Mouse (Mus musculus) embryonic facial prominence, embryonic 14.5 days (tissue): Measurements from ENCODE around the gene Ankrd26. TPM values are rescaled to one million over a fixed set of nuclear protein-coding genes. Genes with fewer than 3 reads are reported as not detected.

Source experiments
- ATAC-seq: fragments of 200-750 bp; cut with Nextera tagmentation; 2 replicates; pipeline ENCODE4 v1.8.0; 2017; ENCODE audit warnings: low read depth, moderate number of reproducible peaks, moderate TSS enrichment
- DNase-seq: peaks from one replicate; pipeline ENCODE4 v3.0.0-alpha.2; 2015; ENCODE audit warnings: low spot score
- H3K27ac ChIP-seq: fragments of 300-500 bp; sonication (generic); replicated peaks from 2 replicates; pipeline ENCODE4 v1.5.1; 2014; ENCODE audit warnings: low read depth, mild to moderate bottlenecking, low read length, moderate library complexity
- H3K27me3 ChIP-seq: fragments of 300-500 bp; sonication (generic); replicated peaks from 2 replicates; pipeline ENCODE4 v1.6.1; 2014; ENCODE audit warnings: low read length; ENCODE audit not compliant: control insufficient read depth, insufficient read depth
- H3K36me3 ChIP-seq: fragments of 300-500 bp; sonication (generic); 2 replicates; pipeline ENCODE4 v1.6.1; 2014; ENCODE audit warnings: low read length, mixed read lengths; ENCODE audit not compliant: control insufficient read depth, insufficient read depth
- H3K4me1 ChIP-seq: fragments of 300-500 bp; sonication (generic); 2 replicates; pipeline ENCODE4 v1.6.1; 2014; ENCODE audit warnings: antibody characterized with exemption, low read length; ENCODE audit not compliant: control insufficient read depth, insufficient read depth
- H3K4me2 ChIP-seq: fragments of 300-500 bp; sonication (generic); 2 replicates; pipeline ENCODE4 v1.6.1; 2014; ENCODE audit warnings: low read depth, mild to moderate bottlenecking, low read length, moderate library complexity, mixed read lengths
- H3K4me3 ChIP-seq: fragments of 300-500 bp; sonication (generic); 2 replicates; pipeline ENCODE4 v1.5.1; 2014; ENCODE audit warnings: low read depth, mild to moderate bottlenecking, low read length
- H3K9ac ChIP-seq: fragments of 300-500 bp; sonication (generic); 2 replicates; pipeline ENCODE4 v1.6.1; 2014; ENCODE audit warnings: low read depth, mild to moderate bottlenecking, low read length, moderate library complexity, mixed read lengths
- H3K9me3 ChIP-seq: fragments of 300-500 bp; sonication (generic); 2 replicates; pipeline ENCODE4 v1.6.1; 2016; ENCODE audit warnings: low read length; ENCODE audit not compliant: control insufficient read depth
- WGBS: fragments of 180-500 bp; shearing (Covaris S2); extraction: QIAGEN DNeasy Blood & Tissue Kit; methylation state at CpG from one replicate; pipeline ENCODE4 v1.1.7; 2014; 5-methylcytosine and 5-hydroxymethylcytosine counted together
- polyA plus RNA-seq: library from polyadenylated mRNA; unstranded; fragments of >200 nt; fragmentation: Nextera tagmentation; extraction: Ambion mirVana; gene quantifications from 2 replicates; pipeline ENCODE4 v1.2.1, GENCODE M21; 2014

Gene Ankrd26
- polyA plus RNA-seq, 1 experiment from 2014 or later: 9.9 TPM

- no peaks in the 10 kb centered on the region for H3K9me3 ChIP-seq
- 0 out of 2 replicates have a peak, but pooled peaks cover 8% of the 10 kb centered on the region for H3K4me1 ChIP-seq
- under 1% methylated on average over 40 of the region's 43 CpGs for WGBS
- H3K27ac ChIP-seq: peak within 1 kb of the TSS; percentile 96
- peak; percentile 94 for DNase-seq
- H3K4me3 ChIP-seq: peak within 1 kb of the TSS; percentile 73
- no peaks in the 10 kb centered on the region for H3K27me3 ChIP-seq
- H3K36me3 ChIP-seq: peaks cover 20% of the 10 kb centered on the region; the same call in 1 of the 2 replicates
- ATAC-seq: peak; percentile 97
- peak within 1 kb of the TSS; percentile 89 for H3K9ac ChIP-seq
- H3K4me2 ChIP-seq: peak within 1 kb of the TSS; percentile 74
Observed at GRCm38 (mm10) chr6:118455042-118455631, 106.9 kb downstream of the Ankrd26 start, which contains the start of gene Zfp248. Gene Zfp248 (minus strand): TSS chr6:118455528.

GRCm38 (mm10) chr6:118454452-118454851 lies 107.6 kb downstream of the Ankrd26 start:
- no peaks in the 10 kb centered on the region for H3K27me3 ChIP-seq
- H3K4me1 ChIP-seq: 0 out of 2 replicates have a peak, but pooled peaks cover 8% of the 10 kb centered on the region
- H3K27ac ChIP-seq: peak overlapping the region; percentile 96
- 24% methylated on average over 8 of the region's 8 CpGs for WGBS
- H3K4me2 ChIP-seq: peak overlapping the region; percentile 74
- DNase-seq (no peak), ATAC-seq (0 out of 2 replicates have a peak, but pooled peaks have one; percentile 1)
- H3K4me3 ChIP-seq: peak overlapping the region; percentile 73
- peaks cover 17% of the 10 kb centered on the region; the same call in 1 of the 2 replicates for H3K36me3 ChIP-seq
- peak overlapping the region; percentile 89 for H3K9ac ChIP-seq
- H3K9me3 ChIP-seq: no peaks in the 10 kb centered on the region

Other genes starting within 250 kb of the Ankrd26 start
- gene Bms1, start 142.8 kb downstream of the Ankrd26 start, polyA plus RNA-seq: 29.6 and 32.7 TPM in 2 replicates
- gene Zfp248, start 106.7 kb downstream of the Ankrd26 start, polyA plus RNA-seq: 7.7 and 8.1 TPM in 2 replicates
- gene Zfp9, start 82.9 kb downstream of the Ankrd26 start, polyA plus RNA-seq: 18.5 and 18.9 TPM in 2 replicates